Mouse (Mus musculus) kidney, adult 2 months (tissue): Measurements from ENCODE around the gene Gfod1.

Source experiments
- CTCF ChIP-seq: fragments of 200-500 bp; conservative IDR thresholded peaks from 2 replicates; pipeline ENCODE4 v1.5.1; 2011; ENCODE audit warnings: low read depth, mild to moderate bottlenecking, control low read depth, low read length, moderate library complexity, mixed read lengths; ENCODE audit not compliant: insufficient read depth, insufficient read length
- POLR2A ChIP-seq: fragments of 200-500 bp; IDR thresholded peaks from one replicate; pipeline ENCODE4 v1.6.1; 2011; ENCODE audit warnings: low read depth, low read length, control low read depth

DNA sequence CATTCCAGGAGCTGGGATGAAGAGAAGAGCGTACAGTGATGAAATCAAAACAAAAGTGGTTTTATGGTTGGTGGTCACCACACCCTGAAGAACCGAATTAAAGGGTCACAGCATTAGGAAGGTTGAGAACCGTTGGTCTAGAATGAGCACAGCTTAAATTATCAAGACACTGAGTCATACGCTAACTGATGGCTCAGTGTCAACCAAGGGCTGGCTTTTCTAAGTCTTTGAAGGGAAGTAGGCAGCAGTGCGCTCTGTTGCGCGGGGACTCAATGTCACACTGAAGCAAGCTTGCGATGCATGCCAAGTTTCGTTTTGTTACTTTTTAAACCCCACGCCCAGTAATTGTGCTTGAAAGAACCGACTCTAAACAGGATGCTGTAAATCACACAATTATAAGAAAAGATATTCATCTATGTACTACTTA is 64.2 kb downstream of the Gfod1 start:
- no peak for TF ChIP-seq CTCF
- no peak for TF ChIP-seq POLR2A
